In the genomic region with DNA sequence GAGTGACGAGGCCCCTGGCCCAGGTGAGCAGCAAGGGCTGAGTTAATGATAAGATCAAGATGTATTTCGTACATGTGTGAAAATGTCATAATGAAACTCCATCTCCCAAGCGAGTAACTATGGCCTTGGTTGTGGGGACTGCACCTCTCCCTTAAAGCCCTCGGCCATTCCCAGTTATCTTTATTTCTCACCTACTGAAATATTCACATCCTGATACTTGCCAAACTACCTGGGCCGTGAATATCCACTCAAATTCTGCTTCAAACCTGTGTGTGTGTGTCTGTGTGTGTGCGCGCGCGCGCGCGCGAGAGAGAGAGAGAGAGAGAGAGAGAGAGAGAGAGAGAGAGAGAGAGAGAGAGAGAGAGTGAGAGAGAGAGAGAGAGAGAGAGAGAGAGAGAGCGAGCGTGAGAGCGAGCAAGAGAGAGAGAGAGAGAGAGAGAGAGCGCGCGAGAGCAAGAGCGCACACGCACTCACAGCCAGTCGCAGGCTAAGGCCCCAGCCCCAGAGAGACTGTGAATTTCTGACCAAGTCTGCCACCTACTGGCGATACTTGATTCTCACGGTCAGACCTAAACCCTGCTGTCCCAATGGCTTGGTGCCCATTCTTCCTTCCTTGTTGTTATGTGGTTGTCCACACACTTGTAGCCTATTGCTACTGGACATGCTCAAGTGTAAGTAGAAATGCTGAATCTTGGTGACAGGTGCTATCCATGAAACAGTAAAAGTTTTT, we compare ENCODE assay signal across 8 mouse cellular contexts. TPM values are rescaled to one million over a fixed set of nuclear protein-coding genes. Genes with fewer than 3 reads are reported as not detected.
DNase-seq lines count a peak whose midpoint lies in the region; ATAC-seq and TF ChIP-seq lines count a peak whose summit lies in the region.

No protein-coding gene starts in this region.

- peak; percentile 88; the same call in 1 of the 2 replicates for ATAC-seq in embryonic facial prominence, embryonic 12.5 days (ENCODE audit: insufficient number of reproducible peaks, insufficient read depth, low FRiP score, low TSS enrichment)
- peak; percentile 98 for ATAC-seq in midbrain, embryonic 13.5 days

- 34% methylated on average over 23 of the region's 24 CpGs for WGBS in embryonic facial prominence, embryonic 12.5 days
- 39% methylated on average over 23 of the region's 24 CpGs for WGBS in limb, embryonic 10.5 days
- 39% methylated on average over 21 of the region's 24 CpGs for WGBS in midbrain, embryonic 13.5 days
- 36% methylated on average over 21 of the region's 24 CpGs for WGBS in small intestine, adult 2 months

- H3K4me1 ChIP-seq in embryonic facial prominence, embryonic 12.5 days = no peaks in the 10 kb centered on the region
- H3K4me1 ChIP-seq in limb, embryonic 10.5 days = peaks cover 7% of the 10 kb centered on the region
- peaks cover 13% of the 10 kb centered on the region for H3K4me1 ChIP-seq in midbrain, embryonic 13.5 days (replicated peaks)
- H3K4me1 ChIP-seq in small intestine, adult 2 months (ENCODE audit: control insufficient read depth, insufficient read depth, insufficient read length, low read length) = no peaks in the 10 kb centered on the region

- no peak overlapping the region for H3K9ac ChIP-seq in embryonic facial prominence, embryonic 12.5 days
- no peak overlapping the region for H3K9ac ChIP-seq in midbrain, embryonic 13.5 days (replicated peaks)

- no peak overlapping the region for H3K4me3 ChIP-seq in embryonic facial prominence, embryonic 12.5 days
- peak overlapping the region; percentile 24; the same call in 1 of the 2 replicates for H3K4me3 ChIP-seq in limb, embryonic 10.5 days
- no peak overlapping the region for H3K4me3 ChIP-seq in midbrain, embryonic 13.5 days (replicated peaks)
- H3K4me3 ChIP-seq in small intestine, adult 2 months (ENCODE audit: low read depth, low read length) = peak overlapping the region; percentile 21

- H3K9me3 ChIP-seq in embryonic facial prominence, embryonic 12.5 days = no peaks in the 10 kb centered on the region
- H3K9me3 ChIP-seq in limb, embryonic 10.5 days (replicated peaks) = no peaks in the 10 kb centered on the region
- H3K9me3 ChIP-seq in midbrain, embryonic 13.5 days = no peaks in the 10 kb centered on the region

- H3K36me3 ChIP-seq in embryonic facial prominence, embryonic 12.5 days = no peaks in the 10 kb centered on the region
- no peaks in the 10 kb centered on the region for H3K36me3 ChIP-seq in limb, embryonic 10.5 days
- no peaks in the 10 kb centered on the region for H3K36me3 ChIP-seq in midbrain, embryonic 13.5 days
- no peaks in the 10 kb centered on the region for H3K36me3 ChIP-seq in small intestine, adult 2 months (ENCODE audit: control insufficient read depth, insufficient read depth, low read length)

- H3K27me3 ChIP-seq in embryonic facial prominence, embryonic 12.5 days = 0 out of 2 replicates have a peak, but pooled peaks cover 3% of the 10 kb centered on the region
- peaks cover 20% of the 10 kb centered on the region; the same call in 1 of the 2 replicates for H3K27me3 ChIP-seq in limb, embryonic 10.5 days (ENCODE audit: low read depth, poor library complexity, severe bottlenecking)
- H3K27me3 ChIP-seq in midbrain, embryonic 13.5 days = peaks cover 7% of the 10 kb centered on the region
- H3K27me3 ChIP-seq in small intestine, adult 2 months (ENCODE audit: control insufficient read depth, insufficient read depth, low read length) = no peaks in the 10 kb centered on the region

- DNase-seq in 3134 (ENCODE audit: extremely low read depth, insufficient read length, low spot score) = peak; percentile 22
- DNase-seq in adrenal gland, postnatal 25 days = peak; percentile 82
- peak; percentile 92 to 93 for DNase-seq in heart, adult 18-20 months
- DNase-seq in kidney, adult 18-20 months = peak; percentile 88
- DNase-seq in limb, embryonic 10.5 days (ENCODE audit: low spot score) = peak; percentile 87

- peak overlapping the region; percentile 29; the same call in 1 of the 2 replicates for H3K4me2 ChIP-seq in embryonic facial prominence, embryonic 12.5 days (replicated peaks)
- 0 out of 2 replicates have a peak overlapping the region, but pooled peaks have one; percentile 17 for H3K4me2 ChIP-seq in midbrain, embryonic 13.5 days (replicated peaks)

- TF ChIP-seq CTCF in small intestine, adult 2 months (IDR thresholded peaks at IDR 0.05; ENCODE audit: extremely low read depth, insufficient read length, insufficient replicate concordance, low read depth, low read length) = peak; percentile 78

- no peak for TF ChIP-seq POLR2A in small intestine, adult 2 months (IDR thresholded peaks at IDR 0.05; ENCODE audit: low read depth, low read length)

- no peak overlapping the region for H3K27ac ChIP-seq in embryonic facial prominence, embryonic 12.5 days
- no peak overlapping the region for H3K27ac ChIP-seq in limb, embryonic 10.5 days
- no peak overlapping the region for H3K27ac ChIP-seq in midbrain, embryonic 13.5 days
- H3K27ac ChIP-seq in small intestine, adult 2 months (ENCODE audit: insufficient read depth, low read depth, low read length) = no peak overlapping the region

RNA-seq across cellular contexts. Expression of a gene that starts 21.6 kb away (rescaled TPM):
- not detected in 2 replicates for total RNA-seq in adrenal gland, postnatal 25 days (2021)
- 0.18 TPM in 1 of 2 replicates, not detected in the other for polyA plus RNA-seq in embryonic facial prominence, embryonic 12.5 days (2016; fragmentation: Nextera tagmentation; extraction: Ambion mirVana)
- total RNA-seq in heart, adult 18-20 months (2021) = under 1 TPM; 0.13 to 0.17 TPM
- polyA plus RNA-seq in limb, embryonic 10.5 days (2016; fragmentation: Nextera tagmentation; extraction: Ambion mirVana) = not detected in 2 replicates
- 0.42 and 1.6 TPM in 2 replicates for polyA plus RNA-seq in midbrain, embryonic 13.5 days (2015; fragmentation: Nextera tagmentation; extraction: Ambion mirVana)
- polyA plus RNA-seq in small intestine, adult 2 months (2012; rRNA removed) = 0.71 and 1.6 TPM in 2 replicates

RNA-seq across cellular contexts. Expression of a gene that starts 29.0 kb away (rescaled TPM):
- total RNA-seq in adrenal gland, postnatal 25 days (2021) = 71.2 and 74.6 TPM in 2 replicates
- 94.3 and 98.2 TPM in 2 replicates for polyA plus RNA-seq in embryonic facial prominence, embryonic 12.5 days (2016; fragmentation: Nextera tagmentation; extraction: Ambion mirVana)
- 10 to 100 TPM; 11.3 to 12.4 TPM for total RNA-seq in heart, adult 18-20 months (2021)
- 60.0 and 76.1 TPM in 2 replicates for polyA plus RNA-seq in limb, embryonic 10.5 days (2016; fragmentation: Nextera tagmentation; extraction: Ambion mirVana)
- polyA plus RNA-seq in midbrain, embryonic 13.5 days (2015; fragmentation: Nextera tagmentation; extraction: Ambion mirVana) = 85.5 and 89.6 TPM in 2 replicates
- polyA plus RNA-seq in small intestine, adult 2 months (2012; rRNA removed) = 2.9 and 7.3 TPM in 2 replicates

Comparison
In these comparisons a context has a peak if more than half of its experiments do, and no peak if none do; other contexts are left out.
1. DNase-seq: peak in every context shown above with its lines; median percentile 92 in heart, adult 18-20 months; 88 in kidney, adult 18-20 months; 87 in limb, embryonic 10.5 days; 82 in adrenal gland, postnatal 25 days; 22 in 3134.
2. H3K4me3 ChIP-seq: peak in limb, embryonic 10.5 days (single experiment) and small intestine, adult 2 months (single experiment); none in embryonic facial prominence, embryonic 12.5 days (single experiment) and midbrain, embryonic 13.5 days (single experiment).